Mouse (Mus musculus) small intestine, adult 2 months (tissue): ENCODE measurements at regions not wholly inside any gene's neighbourhood (a gene's known extent, or its start where the extent isn't known, plus 50 kb on each side); places are given as distances from the start of the nearest gene placed in this dataset.

Source experiments
- H3K27ac ChIP-seq: fragments of 200-500 bp; 2 replicates; pipeline ENCODE4 v1.5.1; 2012; ENCODE audit warnings: low read depth, low read length, control low read depth, inconsistent platforms; ENCODE audit not compliant: insufficient read depth
- H3K27me3 ChIP-seq: fragments of 200-500 bp; 2 replicates; pipeline ENCODE4 v1.6.1; 2012; ENCODE audit warnings: mild to moderate bottlenecking, moderate library complexity, low read length, inconsistent platforms; ENCODE audit not compliant: control insufficient read depth, insufficient read depth
- H3K36me3 ChIP-seq: fragments of 200-500 bp; 2 replicates; pipeline ENCODE4 v1.6.1; 2012; ENCODE audit warnings: mild to moderate bottlenecking, low read length, control low read depth, inconsistent platforms; ENCODE audit not compliant: control insufficient read depth, insufficient read depth
- H3K4me1 ChIP-seq: fragments of 200-500 bp; 2 replicates; pipeline ENCODE4 v1.6.1; 2012; ENCODE audit warnings: low read length, inconsistent platforms, mixed read lengths; ENCODE audit not compliant: control insufficient read depth, insufficient read depth, insufficient read length
- H3K4me3 ChIP-seq: fragments of 200-500 bp; 2 replicates; pipeline ENCODE4 v1.5.1; 2012; ENCODE audit warnings: low read depth, mild to moderate bottlenecking, control low read depth, inconsistent platforms, low read length, moderate library complexity
- CTCF ChIP-seq: fragments of 200-500 bp; IDR thresholded peaks from 2 replicates; pipeline ENCODE4 v1.5.1; 2012; ENCODE audit warnings: low read depth, mild to moderate bottlenecking, control low read depth, inconsistent platforms, low read length, moderate library complexity, mixed read lengths; ENCODE audit not compliant: insufficient replicate concordance, insufficient read length; ENCODE audit errors: extremely low read depth
- POLR2A ChIP-seq: fragments of 200-500 bp; IDR thresholded peaks from 2 replicates; pipeline ENCODE4 v1.6.1; 2012; ENCODE audit warnings: low read depth, mild to moderate bottlenecking, control low read depth, inconsistent platforms, low read length, moderate library complexity
- WGBS: fragments of 180-500 bp; shearing (Covaris S2); methylation state at CpG from one replicate; pipeline ENCODE4 v1.1.7; 2018; 5-methylcytosine and 5-hydroxymethylcytosine counted together

GRCm38 (mm10) chr5:64619752-64620151 lies 183.4 kb upstream of the Klf3 start:
- TF ChIP-seq POLR2A (no peak), CTCF (no peak)
- Histone ChIP-seq H3K27me3 (no peaks in the 10 kb centered on the region), H3K4me1 (peaks cover 6% of the 10 kb centered on the region; the same call in 1 of the 2 replicates), H3K27ac (no peak overlapping the region), H3K4me3 (no peak overlapping the region), H3K36me3 (no peaks in the 10 kb centered on the region)
- 92% methylated on average over 5 of the region's 5 CpGs for WGBS

GRCm38 (mm10) chr5:64620726-64621125 lies 182.5 kb upstream of the Klf3 start:
- TF ChIP-seq POLR2A, result no peak
- no peak for TF ChIP-seq CTCF
- Histone ChIP-seq H3K36me3 (no peaks in the 10 kb centered on the region), H3K27me3 (no peaks in the 10 kb centered on the region), H3K4me1 (peaks cover 9% of the 10 kb centered on the region; the same call in 1 of the 2 replicates), H3K4me3 (no peak overlapping the region), H3K27ac (no peak overlapping the region)
- 90% methylated on average over 5 of the region's 5 CpGs for WGBS

- Histone ChIP-seq H3K27ac (no peak overlapping the region), H3K27me3 (no peaks in the 10 kb centered on the region), H3K36me3 (no peaks in the 10 kb centered on the region), H3K4me3 (no peak overlapping the region), H3K4me1 (peaks cover 12% of the 10 kb centered on the region; the same call in 1 of the 2 replicates)
- 91% methylated on average over 1 of the region's 1 CpGs for WGBS
- TF ChIP-seq POLR2A (no peak), CTCF (no peak)
Observed at GRCm38 (mm10) chr5:64621386-64621785, 181.8 kb upstream of the Klf3 start.

GRCm38 (mm10) chr5:64623653-64624052 lies 179.5 kb upstream of the Klf3 start:
- WGBS, result 30% methylated on average over 3 of the region's 3 CpGs
- Histone ChIP-seq H3K27me3 (no peaks in the 10 kb centered on the region), H3K36me3 (no peaks in the 10 kb centered on the region), H3K27ac (peak overlapping the region; percentile 86), H3K4me3 (no peak overlapping the region), H3K4me1 (peaks cover 14% of the 10 kb centered on the region; the same call in 1 of the 2 replicates)
- TF ChIP-seq POLR2A (no peak), CTCF (no peak)

- Histone ChIP-seq H3K27me3 (no peaks in the 10 kb centered on the region), H3K27ac (peak overlapping the region; percentile 86)
- 30% methylated on average over 6 of the region's 6 CpGs for WGBS
Observed at GRCm38 (mm10) chr5:64624205-64624604, 179.0 kb upstream of the Klf3 start.

GRCm38 (mm10) chr5:64625421-64625820 lies 177.8 kb upstream of the Klf3 start:
- Histone ChIP-seq H3K4me1 (peaks cover 24% of the 10 kb centered on the region), H3K27me3 (no peaks in the 10 kb centered on the region), H3K36me3 (no peaks in the 10 kb centered on the region), H3K27ac (peak overlapping the region; percentile 61), H3K4me3 (no peak overlapping the region)
- 34% methylated on average over 4 of the region's 4 CpGs for WGBS
- TF ChIP-seq CTCF (no peak), POLR2A (no peak)

More at GRCm38 (mm10) chr5:64624205-64624604, 179.0 kb upstream of the Klf3 start:
- TF ChIP-seq POLR2A (no peak), CTCF (no peak)
- no peaks in the 10 kb centered on the region for H3K36me3 ChIP-seq
- H3K4me1 ChIP-seq, result peaks cover 16% of the 10 kb centered on the region; the same call in 1 of the 2 replicates
- H3K4me3 ChIP-seq, result no peak overlapping the region

GRCm38 (mm10) chr5:64625841-64626298 lies 177.3 kb upstream of the Klf3 start:
- no peak for TF ChIP-seq POLR2A
- TF ChIP-seq CTCF, result no peak
- peak overlapping the region; percentile 94 for H3K27ac ChIP-seq
- 13% methylated on average over 6 of the region's 6 CpGs for WGBS
- H3K27me3 ChIP-seq, result no peaks in the 10 kb centered on the region
- peaks cover 26% of the 10 kb centered on the region for H3K4me1 ChIP-seq
- H3K36me3 ChIP-seq, result no peaks in the 10 kb centered on the region
- H3K4me3 ChIP-seq, result no peak overlapping the region
